ENCODE assay signal across 26 mouse cellular contexts in genomic region chr1:132736171-132736570, GRCm38 (mm10). TPM values are rescaled to one million over a fixed set of nuclear protein-coding genes. Genes with fewer than 3 reads are reported as not detected.
DNase-seq lines count a peak whose midpoint lies in the region; ATAC-seq and TF ChIP-seq lines count a peak whose summit lies in the region.
"Had no signal": no experiment of that assay in that cellular context is flagged by ENCODE, and none has a peak within 500 bp of the region (broad histone marks: within the 10 kb centered on the region; RNA-seq: fewer than 3 reads in every experiment).

No protein-coding gene starts in this region.

- no peak for TF ChIP-seq POLR2A in brain, embryonic 14.5 days (IDR thresholded peaks at IDR 0.05; ENCODE audit: borderline replicate concordance, extremely low read depth, insufficient read depth, insufficient read length, poor library complexity, severe bottlenecking)

- no peak overlapping the region for H3K4me3 ChIP-seq in forebrain, embryonic 14.5 days (ENCODE audit: low read depth, low read length)
- no peak overlapping the region for H3K4me3 ChIP-seq in forebrain, postnatal 0 days (ENCODE audit: low read depth, low read length)
- no peak overlapping the region for H3K4me3 ChIP-seq in midbrain, embryonic 14.5 days (replicated peaks; ENCODE audit: low read depth, low read length)
- H3K4me3 ChIP-seq in midbrain, embryonic 11.5 days (ENCODE audit: low read depth, low read length): no peak overlapping the region
- H3K4me3 ChIP-seq in hindbrain, embryonic 14.5 days (replicated peaks; ENCODE audit: low read length): no peak overlapping the region
- H3K4me3 ChIP-seq in stomach, postnatal 0 days (ENCODE audit: low read depth, low read length): no peak overlapping the region
- H3K4me3 ChIP-seq: embryonic facial prominence, embryonic 15.5 days; heart, embryonic 10.5 days; limb, embryonic 12.5 days had no signal

- DNase-seq in forebrain, embryonic 14.5 days (ENCODE audit: low spot score): peak; percentile 63
- no peak for DNase-seq in forebrain, postnatal 0 days
- DNase-seq in midbrain, embryonic 14.5 days: no peak
- no peak for DNase-seq in midbrain, embryonic 11.5 days (ENCODE audit: low spot score, missing footprints)
- peak; percentile 68 for DNase-seq in brain, embryonic 14.5 days (ENCODE audit: low read depth)
- DNase-seq in hindbrain, embryonic 14.5 days (ENCODE audit: low spot score): no peak
- DNase-seq in stomach, postnatal 0 days (ENCODE audit: low spot score): no peak
- DNase-seq: adrenal gland, postnatal 36 days; cerebellum, adult 11 months; cerebellum, adult 9-11 months; gastrocnemius, postnatal 10 days; heart, postnatal 4 days; kidney, postnatal 4 days; liver, postnatal 0 days; lung, postnatal 10 days; right cerebral cortex, adult 18-20 months; right cerebral cortex, postnatal 4 days; thymus, postnatal 4 days had no signal

- peak overlapping the region; percentile 14; the same call in 1 of the 2 replicates for H3K4me2 ChIP-seq in forebrain, embryonic 14.5 days (ENCODE audit: low read length)
- no peak overlapping the region for H3K4me2 ChIP-seq in forebrain, postnatal 0 days (ENCODE audit: low read depth)
- H3K4me2 ChIP-seq in midbrain, embryonic 14.5 days (ENCODE audit: low read length): peak overlapping the region; percentile 4; the same call in 1 of the 2 replicates
- no peak overlapping the region; the same call in 1 of the 2 replicates for H3K4me2 ChIP-seq in midbrain, embryonic 11.5 days
- peak overlapping the region; percentile 8; the same call in 1 of the 2 replicates for H3K4me2 ChIP-seq in hindbrain, embryonic 14.5 days (replicated peaks)
- no peak overlapping the region for H3K4me2 ChIP-seq in stomach, postnatal 0 days (replicated peaks; ENCODE audit: low read depth)
- H3K4me2 ChIP-seq: embryonic facial prominence, embryonic 15.5 days; limb, embryonic 12.5 days; liver, embryonic 11.5 days had no signal

- no peaks in the 10 kb centered on the region for H3K27me3 ChIP-seq in forebrain, embryonic 14.5 days (replicated peaks; ENCODE audit: control insufficient read depth, insufficient read depth, low read length)
- H3K27me3 ChIP-seq in forebrain, postnatal 0 days (ENCODE audit: insufficient read depth, low read length): no peaks in the 10 kb centered on the region
- H3K27me3 ChIP-seq in midbrain, embryonic 14.5 days (ENCODE audit: control insufficient read depth, insufficient read depth, low read length): no peaks in the 10 kb centered on the region
- peaks cover 2% of the 10 kb centered on the region; the same call in 1 of the 2 replicates for H3K27me3 ChIP-seq in midbrain, embryonic 11.5 days (ENCODE audit: control insufficient read depth, insufficient read depth, low read length)
- H3K27me3 ChIP-seq in hindbrain, embryonic 14.5 days (ENCODE audit: control insufficient read depth, insufficient read depth, low read length): no peaks in the 10 kb centered on the region
- H3K27me3 ChIP-seq in stomach, postnatal 0 days (ENCODE audit: control insufficient read depth, insufficient read depth, low read length): no peaks in the 10 kb centered on the region

- ATAC-seq in forebrain, embryonic 14.5 days: peak; percentile 11; the same call in 1 of the 2 replicates
- no peak for ATAC-seq in forebrain, postnatal 0 days
- ATAC-seq in midbrain, embryonic 14.5 days (ENCODE audit: low FRiP score, low TSS enrichment): no peak
- ATAC-seq in midbrain, embryonic 11.5 days (ENCODE audit: low FRiP score): no peak
- no peak for ATAC-seq in hindbrain, embryonic 14.5 days (ENCODE audit: low FRiP score)
- no peak for ATAC-seq in stomach, postnatal 0 days (ENCODE audit: low FRiP score, low TSS enrichment)
- ATAC-seq: CD4-positive, CD25-positive, alpha-beta regulatory T cell, adult 4 months; intestine, embryonic 16.5 days; liver, postnatal 0 days had no signal

- no peak for TF ChIP-seq CTCF in forebrain, postnatal 0 days (IDR thresholded peaks at IDR 0.05; ENCODE audit: low read depth)
- no peak for TF ChIP-seq CTCF in brain, embryonic 14.5 days (IDR thresholded peaks at IDR 0.05; ENCODE audit: borderline replicate concordance, extremely low read depth, insufficient read depth, insufficient read length)
- no peak for TF ChIP-seq CTCF in stomach, postnatal 0 days (IDR thresholded peaks at IDR 0.05; ENCODE audit: low read depth)

- no peak for TF ChIP-seq EP300 in stomach, postnatal 0 days (optimal IDR thresholded peaks at IDR 0.05)

- H3K27ac ChIP-seq in forebrain, embryonic 14.5 days (ENCODE audit: low read depth, low read length): 0 out of 2 replicates have a peak overlapping the region, but pooled peaks have one; percentile 27
- no peak overlapping the region for H3K27ac ChIP-seq in forebrain, postnatal 0 days (ENCODE audit: low read depth, low read length)
- 0 out of 2 replicates have a peak overlapping the region, but pooled peaks have one; percentile 17 for H3K27ac ChIP-seq in midbrain, embryonic 14.5 days (replicated peaks; ENCODE audit: low read depth, low read length)
- H3K27ac ChIP-seq in midbrain, embryonic 11.5 days (ENCODE audit: low read depth, low read length): no peak overlapping the region
- peak overlapping the region; percentile 18; the same call in 1 of the 2 replicates for H3K27ac ChIP-seq in hindbrain, embryonic 14.5 days
- no peak overlapping the region for H3K27ac ChIP-seq in stomach, postnatal 0 days (replicated peaks)
- H3K27ac ChIP-seq: embryonic facial prominence, embryonic 15.5 days; heart, embryonic 10.5 days; limb, embryonic 12.5 days had no signal

- 2% methylated on average over 4 of the region's 4 CpGs for WGBS in forebrain, embryonic 14.5 days
- WGBS in forebrain, postnatal 0 days: 5% methylated on average over 4 of the region's 4 CpGs
- 8% methylated on average over 4 of the region's 4 CpGs for WGBS in midbrain, embryonic 14.5 days
- WGBS in midbrain, embryonic 11.5 days: 17% methylated on average over 4 of the region's 4 CpGs
- WGBS in hindbrain, embryonic 14.5 days: 10% methylated on average over 4 of the region's 4 CpGs
- 5% methylated on average over 4 of the region's 4 CpGs for WGBS in stomach, postnatal 0 days

- no peaks in the 10 kb centered on the region for H3K36me3 ChIP-seq in forebrain, embryonic 14.5 days (ENCODE audit: control insufficient read depth, insufficient read depth, low read length)
- no peaks in the 10 kb centered on the region for H3K36me3 ChIP-seq in forebrain, postnatal 0 days (ENCODE audit: insufficient read depth)
- no peaks in the 10 kb centered on the region for H3K36me3 ChIP-seq in midbrain, embryonic 14.5 days (ENCODE audit: control insufficient read depth, insufficient read depth, low read length)
- no peaks in the 10 kb centered on the region for H3K36me3 ChIP-seq in midbrain, embryonic 11.5 days (ENCODE audit: control insufficient read depth, insufficient read depth, low read length)
- H3K36me3 ChIP-seq in hindbrain, embryonic 14.5 days (replicated peaks; ENCODE audit: control insufficient read depth, insufficient read depth): no peaks in the 10 kb centered on the region
- H3K36me3 ChIP-seq in stomach, postnatal 0 days (ENCODE audit: control insufficient read depth, insufficient read depth, low read length): no peaks in the 10 kb centered on the region
- H3K36me3 ChIP-seq: embryonic facial prominence, embryonic 15.5 days; heart, embryonic 10.5 days; limb, embryonic 12.5 days had no signal

- H3K9ac ChIP-seq in forebrain, embryonic 14.5 days (ENCODE audit: low read length): no peak overlapping the region; the same call in 1 of the 2 replicates
- H3K9ac ChIP-seq in forebrain, postnatal 0 days: no peak overlapping the region
- H3K9ac ChIP-seq in midbrain, embryonic 14.5 days (replicated peaks; ENCODE audit: low read length): no peak overlapping the region; the same call in 1 of the 2 replicates
- H3K9ac ChIP-seq in midbrain, embryonic 11.5 days (ENCODE audit: low read length): no peak overlapping the region
- H3K9ac ChIP-seq in hindbrain, embryonic 14.5 days: no peak overlapping the region
- no peak overlapping the region for H3K9ac ChIP-seq in stomach, postnatal 0 days (ENCODE audit: low read length)
- H3K9ac ChIP-seq: embryonic facial prominence, embryonic 15.5 days; limb, embryonic 12.5 days; liver, postnatal 0 days had no signal

- H3K9me3 ChIP-seq in forebrain, embryonic 14.5 days (replicated peaks; ENCODE audit: control insufficient read depth, low read length): no peaks in the 10 kb centered on the region
- H3K9me3 ChIP-seq in forebrain, postnatal 0 days (ENCODE audit: low read length): no peaks in the 10 kb centered on the region
- H3K9me3 ChIP-seq in midbrain, embryonic 14.5 days (ENCODE audit: control insufficient read depth, low read length): no peaks in the 10 kb centered on the region
- no peaks in the 10 kb centered on the region for H3K9me3 ChIP-seq in midbrain, embryonic 11.5 days (ENCODE audit: control insufficient read depth, low read length)
- H3K9me3 ChIP-seq in hindbrain, embryonic 14.5 days (ENCODE audit: control insufficient read depth, low read length): no peaks in the 10 kb centered on the region
- H3K9me3 ChIP-seq in stomach, postnatal 0 days (ENCODE audit: control insufficient read depth, low read length): no peaks in the 10 kb centered on the region
- H3K9me3 ChIP-seq: embryonic facial prominence, embryonic 15.5 days; heart, embryonic 10.5 days; limb, embryonic 12.5 days had no signal

- H3K4me1 ChIP-seq in forebrain, embryonic 14.5 days (ENCODE audit: control insufficient read depth, insufficient read depth, low read length): peaks cover 60% of the 10 kb centered on the region
- peaks cover 38% of the 10 kb centered on the region for H3K4me1 ChIP-seq in forebrain, postnatal 0 days (ENCODE audit: insufficient read depth)
- peaks cover 71% of the 10 kb centered on the region for H3K4me1 ChIP-seq in midbrain, embryonic 14.5 days (ENCODE audit: control insufficient read depth, insufficient read depth, low read length)
- peaks cover 25% of the 10 kb centered on the region for H3K4me1 ChIP-seq in midbrain, embryonic 11.5 days (ENCODE audit: control insufficient read depth, insufficient read depth, low read length)
- H3K4me1 ChIP-seq in hindbrain, embryonic 14.5 days (replicated peaks; ENCODE audit: control insufficient read depth, insufficient read depth, low read length): peaks cover 78% of the 10 kb centered on the region
- H3K4me1 ChIP-seq in stomach, postnatal 0 days (replicated peaks; ENCODE audit: control insufficient read depth, insufficient read depth): no peaks in the 10 kb centered on the region

RNA-seq across cellular contexts. Expression of gene Nfasc, which starts 5.4 kb away (rescaled TPM):
- 26.9 and 40.3 TPM in 2 replicates for polyA plus RNA-seq in forebrain, embryonic 14.5 days (2014; fragmentation: Nextera tagmentation; extraction: Ambion mirVana)
- 42.2 and 55.2 TPM in 2 replicates for total RNA-seq in forebrain, postnatal 0 days (2014; rRNA removed)
- polyA plus RNA-seq in forebrain, postnatal 0 days (2015; fragmentation: Nextera tagmentation; extraction: Ambion mirVana): 21.4 and 32.7 TPM in 2 replicates
- polyA plus RNA-seq in midbrain, embryonic 14.5 days (2014; fragmentation: Nextera tagmentation; extraction: Ambion mirVana): 37.8 and 48.6 TPM in 2 replicates
- polyA plus RNA-seq in midbrain, embryonic 11.5 days (2014; fragmentation: Nextera tagmentation; extraction: Ambion mirVana): 16.4 and 19.2 TPM in 2 replicates
- 45.7 and 65.9 TPM in 2 replicates for polyA plus RNA-seq in brain, embryonic 14.5 days (2012; rRNA removed)
- polyA plus RNA-seq in hindbrain, embryonic 14.5 days (2014; fragmentation: Nextera tagmentation; extraction: Ambion mirVana): 42.8 and 44.9 TPM in 2 replicates
- polyA plus RNA-seq in stomach, postnatal 0 days (2015; fragmentation: Nextera tagmentation; extraction: Ambion mirVana): 0.74 and 0.79 TPM in 2 replicates
- total RNA-seq: common myeloid progenitor, adult 5-6 weeks; granulocyte monocyte progenitor cell, adult 5-6 weeks had no signal
- polyA plus RNA-seq: CD4-positive, CD25-positive, alpha-beta regulatory T cell, adult 4 months had no signal

Comparison
In these comparisons a context has a peak if more than half of its experiments do, and no peak if none do; other contexts are left out.
1. DNase-seq: peak in forebrain, embryonic 14.5 days (single experiment) and brain, embryonic 14.5 days (single experiment); none in forebrain, postnatal 0 days (single experiment), midbrain, embryonic 14.5 days (single experiment), midbrain, embryonic 11.5 days (single experiment), hindbrain, embryonic 14.5 days (single experiment) and stomach, postnatal 0 days (single experiment).
2. H3K27ac ChIP-seq: peak in forebrain, embryonic 14.5 days (single experiment), midbrain, embryonic 14.5 days (single experiment) and hindbrain, embryonic 14.5 days (single experiment); none in forebrain, postnatal 0 days (single experiment), midbrain, embryonic 11.5 days (single experiment) and stomach, postnatal 0 days (single experiment).
3. H3K4me2 ChIP-seq: peak in forebrain, embryonic 14.5 days (single experiment), midbrain, embryonic 14.5 days (single experiment) and hindbrain, embryonic 14.5 days (single experiment); none in forebrain, postnatal 0 days (single experiment), midbrain, embryonic 11.5 days (single experiment) and stomach, postnatal 0 days (single experiment).